Mouse (Mus musculus) bone marrow macrophage, adult 2 months (primary cell): ENCODE data around the gene Slc50a1.

Experiments
- CTCF ChIP-seq: IDR thresholded peaks from 2 replicates; pipeline ENCODE4 v1.5.1; 2012; ENCODE audit warnings: low read depth, mild to moderate bottlenecking, low read length, moderate library complexity
- POLR2A ChIP-seq: IDR thresholded peaks from 2 replicates; pipeline ENCODE4 v1.6.1; 2012; ENCODE audit warnings: mild to moderate bottlenecking, low read depth, low read length, borderline replicate concordance

DNA sequence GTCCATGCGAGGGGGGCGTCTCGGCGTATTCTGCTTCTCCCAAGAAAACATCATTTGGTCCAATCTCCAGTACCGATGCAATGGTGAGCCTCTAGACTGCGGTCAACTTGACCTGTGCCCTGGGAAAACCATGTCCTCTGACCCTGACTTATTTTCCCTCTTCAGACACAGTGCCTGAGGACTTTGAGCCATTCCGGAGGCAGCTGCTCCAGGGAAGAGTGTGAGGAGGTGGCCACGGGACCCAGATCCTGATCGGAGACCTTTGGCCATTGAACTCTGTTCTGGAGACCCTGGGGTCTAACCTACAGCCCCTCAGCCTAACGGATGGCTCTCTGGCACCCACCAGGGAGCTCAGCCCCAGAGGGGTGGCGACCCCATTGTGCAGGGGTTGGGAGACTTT lies 44.0 kb downstream of the Slc50a1 start:
- TF ChIP-seq POLR2A (no peak), CTCF (no peak)
